Mouse (Mus musculus): ENCODE data around the gene Pnpla6. TPM values are rescaled to one million over a fixed set of nuclear protein-coding genes. Genes with fewer than 3 reads are reported as not detected.

Pnpla6 gene
- polyA plus RNA-seq, 1 experiment = 17.8 TPM

DNA sequence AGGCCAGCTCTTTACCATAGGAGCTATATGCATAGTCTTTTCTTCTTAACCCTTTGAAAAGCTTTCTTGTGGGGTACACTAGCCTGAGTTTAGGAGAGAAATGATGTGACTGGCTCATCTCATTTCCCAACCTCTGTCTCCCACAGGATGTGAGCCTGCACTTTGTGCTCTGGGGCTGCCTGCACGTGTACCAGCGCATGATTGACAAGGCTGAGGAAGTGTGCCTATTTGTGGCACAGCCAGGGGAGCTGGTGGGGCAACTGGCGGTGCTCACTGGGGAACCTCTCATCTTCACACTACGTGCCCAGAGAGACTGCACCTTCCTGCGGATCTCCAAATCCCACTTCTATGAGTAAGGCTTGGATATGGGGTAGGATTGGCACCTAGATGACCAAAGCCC is 15.6 kb downstream of the Pnpla6 start:
- TF ChIP-seq POLR2A (IDR thresholded peaks at IDR 0.05; ENCODE audit: control insufficient read depth, low read depth, low read length) (no peak), CTCF (IDR thresholded peaks at IDR 0.05; ENCODE audit: control insufficient read depth, insufficient read depth, insufficient replicate concordance, low read depth, low read length) (no peak)
- H3K4me3 ChIP-seq (ENCODE audit: control insufficient read depth, low read depth, low read length) = no peak overlapping the region
- H3K4me1 ChIP-seq (ENCODE audit: control insufficient read depth, insufficient read depth, low read length) = no peaks in the 10 kb centered on the region; the same call in 1 of the 2 replicates
- H3K27me3 ChIP-seq (ENCODE audit: control insufficient read depth, insufficient read depth, low read length) = no peaks in the 10 kb centered on the region
- H3K27ac ChIP-seq (ENCODE audit: control insufficient read depth, insufficient read depth, low read depth, low read length) = no peak overlapping the region
- no peaks in the 10 kb centered on the region for H3K36me3 ChIP-seq (ENCODE audit: control insufficient read depth, insufficient read depth, low read length)

DNA sequence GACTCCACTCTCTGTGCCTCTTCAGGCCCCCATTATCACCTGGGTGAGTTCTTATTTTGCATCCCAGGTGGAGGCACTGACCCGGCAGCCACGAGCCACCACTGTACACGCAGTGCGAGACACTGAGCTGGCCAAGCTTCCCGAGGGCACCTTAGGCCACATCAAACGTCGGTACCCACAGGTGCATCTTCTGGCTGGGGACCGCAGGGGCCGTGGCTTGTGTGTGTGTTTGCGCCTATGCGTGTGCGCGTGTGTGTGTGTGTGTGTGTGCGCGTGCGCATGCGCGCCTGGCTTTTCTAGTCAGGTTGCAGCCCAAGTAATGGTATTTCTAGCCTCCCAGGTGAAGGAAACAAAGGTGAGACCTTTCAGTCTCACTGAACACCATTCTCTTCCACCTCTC is 16.8 kb downstream of the Pnpla6 start:
- Histone ChIP-seq H3K4me3 (ENCODE audit: control insufficient read depth, low read depth, low read length) (no peak overlapping the region), H3K27me3 (ENCODE audit: control insufficient read depth, insufficient read depth, low read length) (no peaks in the 10 kb centered on the region)

DNA sequence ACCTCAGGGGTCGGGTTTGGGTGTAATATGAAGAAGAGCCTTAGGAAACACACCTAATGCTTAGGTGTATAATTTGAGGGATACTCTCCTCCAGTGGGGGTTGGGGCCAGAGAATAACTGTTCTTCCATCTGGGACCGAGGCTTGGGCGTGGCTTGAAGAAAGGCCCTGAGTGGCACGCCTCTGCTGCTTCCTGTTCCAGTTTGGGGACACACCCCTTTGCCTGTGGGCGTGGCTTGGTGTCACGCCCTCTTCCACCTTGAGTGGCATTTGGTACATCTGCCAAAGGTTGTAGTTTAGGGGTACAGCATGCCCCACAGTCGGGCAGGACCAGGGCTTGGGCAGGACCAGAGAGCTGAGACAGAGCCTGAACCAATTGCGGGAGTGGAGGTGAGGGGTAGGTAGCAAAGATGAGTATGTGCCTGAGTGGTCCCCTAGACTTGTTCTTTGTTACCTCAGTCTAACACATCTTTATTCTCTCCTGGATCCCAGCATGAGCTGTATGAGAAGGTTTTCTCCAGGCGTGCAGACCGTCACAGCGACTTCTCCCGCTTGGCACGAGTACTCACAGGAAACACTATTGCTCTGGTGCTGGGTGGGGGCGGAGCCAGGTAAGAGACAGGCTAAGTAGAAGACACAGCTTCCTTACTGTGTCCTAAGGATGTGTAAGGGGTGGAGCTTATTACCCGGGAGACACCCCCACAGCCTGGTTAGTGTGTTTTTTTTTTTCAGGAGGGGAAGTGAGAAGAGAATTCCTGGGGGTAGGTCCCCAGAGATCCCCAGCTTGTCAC is 21.1 kb downstream of the Pnpla6 start:
- peaks cover 2% of the 10 kb centered on the region for H3K4me1 ChIP-seq (ENCODE audit: control insufficient read depth, insufficient read depth, low read length)
- H3K36me3 ChIP-seq (ENCODE audit: control insufficient read depth, insufficient read depth, low read length) = no peaks in the 10 kb centered on the region
- H3K27me3 ChIP-seq (ENCODE audit: control insufficient read depth, insufficient read depth, low read length) = no peaks in the 10 kb centered on the region
- TF ChIP-seq POLR2A (IDR thresholded peaks at IDR 0.05; ENCODE audit: control insufficient read depth, low read depth, low read length) (no peak), CTCF (IDR thresholded peaks at IDR 0.05; ENCODE audit: control insufficient read depth, insufficient read depth, insufficient replicate concordance, low read depth, low read length) (no peak)
- H3K27ac ChIP-seq (ENCODE audit: control insufficient read depth, insufficient read depth, low read depth, low read length) = no peak overlapping the region
- no peak overlapping the region for H3K4me3 ChIP-seq (ENCODE audit: control insufficient read depth, low read depth, low read length)

More for the DNA sequence above, 16.8 kb downstream of the Pnpla6 start:
- H3K27ac ChIP-seq (ENCODE audit: control insufficient read depth, insufficient read depth, low read depth, low read length) = no peak overlapping the region
- no peaks in the 10 kb centered on the region for H3K36me3 ChIP-seq (ENCODE audit: control insufficient read depth, insufficient read depth, low read length)
- H3K4me1 ChIP-seq (ENCODE audit: control insufficient read depth, insufficient read depth, low read length) = peaks cover 2% of the 10 kb centered on the region
- TF ChIP-seq POLR2A (IDR thresholded peaks at IDR 0.05; ENCODE audit: control insufficient read depth, low read depth, low read length) = no peak
- TF ChIP-seq CTCF (IDR thresholded peaks at IDR 0.05; ENCODE audit: control insufficient read depth, insufficient read depth, insufficient replicate concordance, low read depth, low read length) = no peak

DNA sequence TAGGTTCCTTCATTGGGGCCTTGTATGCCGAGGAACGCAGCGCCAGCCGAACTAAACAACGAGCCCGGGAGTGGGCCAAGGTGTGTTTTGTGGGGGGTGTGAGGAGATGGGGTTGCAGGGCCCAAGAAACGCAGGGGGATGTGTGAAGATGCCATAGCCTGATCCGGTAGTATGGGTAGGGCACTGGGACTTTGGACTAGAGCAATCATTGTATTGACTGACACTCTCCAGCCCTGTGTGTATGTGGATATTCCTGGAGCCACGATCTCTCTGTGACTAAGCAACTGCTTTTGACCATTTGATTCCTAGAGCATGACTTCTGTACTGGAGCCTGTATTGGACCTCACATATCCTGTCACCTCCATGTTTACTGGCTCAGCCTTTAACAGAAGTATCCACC is 21.8 kb downstream of the Pnpla6 start:
- Histone ChIP-seq H3K4me3 (ENCODE audit: control insufficient read depth, low read depth, low read length) (no peak overlapping the region), H3K27ac (ENCODE audit: control insufficient read depth, insufficient read depth, low read depth, low read length) (no peak overlapping the region), H3K36me3 (ENCODE audit: control insufficient read depth, insufficient read depth, low read length) (no peaks in the 10 kb centered on the region), H3K27me3 (ENCODE audit: control insufficient read depth, insufficient read depth, low read length) (no peaks in the 10 kb centered on the region), H3K4me1 (ENCODE audit: control insufficient read depth, insufficient read depth, low read length) (peaks cover 2% of the 10 kb centered on the region)
- no peak for TF ChIP-seq POLR2A (IDR thresholded peaks at IDR 0.05; ENCODE audit: control insufficient read depth, low read depth, low read length)
- TF ChIP-seq CTCF (IDR thresholded peaks at IDR 0.05; ENCODE audit: control insufficient read depth, insufficient read depth, insufficient replicate concordance, low read depth, low read length) = no peak

DNA sequence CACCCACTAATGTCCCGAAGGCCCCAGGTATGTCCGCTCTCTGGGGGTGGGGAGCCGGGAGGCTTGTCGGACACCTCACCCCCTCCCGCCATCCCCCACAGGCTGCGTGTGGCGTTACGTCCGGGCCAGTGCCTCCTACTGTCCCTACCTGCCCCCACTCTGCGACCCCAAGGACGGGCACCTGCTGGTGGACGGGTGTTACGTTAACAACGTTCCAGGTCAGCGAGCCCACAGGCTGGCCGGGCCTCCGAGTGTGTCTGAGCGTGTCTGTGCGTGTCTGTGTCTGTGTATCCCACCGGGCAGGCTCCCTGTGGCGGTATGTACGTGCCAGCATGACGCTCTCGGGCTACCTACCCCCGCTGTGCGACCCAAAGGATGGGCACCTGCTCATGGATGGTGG is 22.5 kb downstream of the Pnpla6 start:
- Histone ChIP-seq H3K27me3 (ENCODE audit: control insufficient read depth, insufficient read depth, low read length) (no peaks in the 10 kb centered on the region), H3K4me3 (ENCODE audit: control insufficient read depth, low read depth, low read length) (no peak overlapping the region), H3K27ac (ENCODE audit: control insufficient read depth, insufficient read depth, low read depth, low read length) (no peak overlapping the region), H3K4me1 (ENCODE audit: control insufficient read depth, insufficient read depth, low read length) (peaks cover 2% of the 10 kb centered on the region), H3K36me3 (ENCODE audit: control insufficient read depth, insufficient read depth, low read length) (no peaks in the 10 kb centered on the region)
- no peak for TF ChIP-seq CTCF (IDR thresholded peaks at IDR 0.05; ENCODE audit: control insufficient read depth, insufficient read depth, insufficient replicate concordance, low read depth, low read length)
- TF ChIP-seq POLR2A (IDR thresholded peaks at IDR 0.05; ENCODE audit: control insufficient read depth, low read depth, low read length) = no peak

DNA sequence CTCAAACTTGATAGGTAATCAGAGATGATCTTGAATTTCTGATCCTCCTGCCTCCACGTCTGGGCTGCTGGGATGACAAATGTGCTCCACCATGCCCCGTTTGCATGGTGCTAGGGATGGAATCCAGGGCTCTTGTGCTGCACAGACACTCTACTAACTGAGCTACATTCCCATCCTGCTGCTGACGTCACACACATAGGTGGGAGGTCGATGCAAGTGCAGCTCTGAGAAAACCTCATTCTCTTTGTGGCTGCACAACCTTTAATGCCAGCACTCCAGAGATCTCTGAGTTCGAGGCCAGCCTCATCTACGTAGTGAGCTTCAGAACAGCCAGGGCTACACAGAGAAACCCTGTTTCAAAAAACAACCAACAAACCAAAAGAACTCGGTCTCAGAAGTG is 24.0 kb downstream of the Pnpla6 start:
- Histone ChIP-seq H3K4me1 (ENCODE audit: control insufficient read depth, insufficient read depth, low read length) (peaks cover 2% of the 10 kb centered on the region), H3K27ac (ENCODE audit: control insufficient read depth, insufficient read depth, low read depth, low read length) (no peak overlapping the region), H3K27me3 (ENCODE audit: control insufficient read depth, insufficient read depth, low read length) (no peaks in the 10 kb centered on the region), H3K36me3 (ENCODE audit: control insufficient read depth, insufficient read depth, low read length) (no peaks in the 10 kb centered on the region), H3K4me3 (ENCODE audit: control insufficient read depth, low read depth, low read length) (no peak overlapping the region)
- TF ChIP-seq CTCF (IDR thresholded peaks at IDR 0.05; ENCODE audit: control insufficient read depth, insufficient read depth, insufficient replicate concordance, low read depth, low read length) = no peak
- TF ChIP-seq POLR2A (IDR thresholded peaks at IDR 0.05; ENCODE audit: control insufficient read depth, low read depth, low read length) = no peak

DNA sequence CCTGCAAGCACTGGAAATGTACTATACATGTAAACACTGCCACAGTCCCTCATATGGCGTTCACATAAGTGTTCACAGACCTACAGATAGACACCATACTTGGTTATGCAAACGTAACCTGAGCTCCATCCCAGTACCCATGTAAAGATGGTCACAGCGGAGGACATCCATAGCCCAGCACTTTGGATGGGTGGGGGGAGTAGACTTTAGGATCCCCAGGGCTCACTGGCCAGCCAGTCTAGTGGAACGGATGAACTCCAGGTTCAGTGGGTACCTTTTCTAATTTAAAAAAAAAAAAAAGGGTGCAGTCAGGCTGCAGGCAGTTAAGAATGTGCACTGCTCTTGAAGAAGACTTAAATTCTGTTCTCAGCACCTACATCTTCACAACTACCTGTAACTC is 24.9 kb downstream of the Pnpla6 start:
- Histone ChIP-seq H3K4me1 (ENCODE audit: control insufficient read depth, insufficient read depth, low read length) (peaks cover 2% of the 10 kb centered on the region), H3K36me3 (ENCODE audit: control insufficient read depth, insufficient read depth, low read length) (no peaks in the 10 kb centered on the region), H3K4me3 (ENCODE audit: control insufficient read depth, low read depth, low read length) (no peak overlapping the region), H3K27ac (ENCODE audit: control insufficient read depth, insufficient read depth, low read depth, low read length) (no peak overlapping the region), H3K27me3 (ENCODE audit: control insufficient read depth, insufficient read depth, low read length) (no peaks in the 10 kb centered on the region)
- no peak for TF ChIP-seq CTCF (IDR thresholded peaks at IDR 0.05; ENCODE audit: control insufficient read depth, insufficient read depth, insufficient replicate concordance, low read depth, low read length)
- TF ChIP-seq POLR2A (IDR thresholded peaks at IDR 0.05; ENCODE audit: control insufficient read depth, low read depth, low read length) = no peak
